Mouse (Mus musculus): Measurements from ENCODE around the gene Mr1. TPM values are rescaled to one million over a fixed set of nuclear protein-coding genes. Genes with fewer than 3 reads are reported as not detected.

Gene Mr1
- total RNA-seq, 2 experiments from 2014 or later: 6.4 to 8.5 TPM

DNA sequence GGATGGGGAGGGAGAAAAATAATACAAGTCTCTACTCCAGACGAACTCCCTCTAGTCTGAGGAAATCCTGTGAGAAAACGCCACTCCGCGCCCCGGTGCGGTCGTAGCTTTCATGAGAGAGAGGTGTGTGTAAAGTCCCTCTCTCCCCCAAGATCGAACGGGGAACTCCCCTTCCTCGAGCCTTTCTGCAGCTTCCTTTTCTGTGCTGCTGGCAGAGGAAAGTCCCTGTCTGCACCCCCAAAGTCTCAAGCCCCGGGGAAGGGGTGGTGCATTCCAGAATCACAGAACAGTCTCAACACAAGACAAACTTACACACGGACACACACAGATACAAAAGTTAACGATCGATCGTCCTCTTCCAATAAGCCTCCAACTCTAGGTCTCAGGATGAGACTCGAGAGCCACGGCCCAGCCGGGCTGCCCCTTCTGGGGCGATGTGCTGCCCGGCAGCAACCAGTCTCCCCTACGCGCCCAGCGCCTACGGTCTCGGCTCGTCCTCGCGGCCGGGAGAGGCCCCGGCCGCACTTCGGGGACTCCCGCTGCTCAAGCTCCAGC lies 48.6 kb downstream of the Mr1 start:
- intact Hi-C loops (cut with DNase I): loop anchor here (2.0 to 5.0 kb wide), 2 partner anchors 43 to 119 kb away; no protein-coding TSS in a partner anchor
- DNase-seq: peak in 1 of 2 experiments; percentile 59

DNA sequence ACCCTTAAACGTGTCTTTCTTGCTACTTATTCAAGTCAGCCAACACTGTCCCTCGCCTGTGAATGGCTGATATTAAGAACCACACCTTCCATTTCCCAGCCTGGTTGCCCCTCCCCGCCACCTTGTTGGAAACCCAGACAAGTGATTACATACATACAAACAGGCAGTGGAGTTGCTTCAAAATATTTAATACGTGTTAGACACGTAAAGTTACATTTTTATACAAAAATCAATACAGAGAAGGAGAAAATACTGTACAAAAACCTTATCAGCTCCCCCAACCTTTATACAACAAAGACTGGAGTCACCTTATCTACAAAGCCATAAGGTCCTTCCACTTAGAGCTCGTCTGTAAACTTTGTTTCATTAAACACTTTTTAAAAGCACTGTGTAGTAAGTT lies 49.3 kb downstream of the Mr1 start:
- DNase-seq: no peak
- intact Hi-C loops (cut with DNase I): loop anchor here (5.0 kb wide), 1 partner anchor 120 kb away; no protein-coding TSS in a partner anchor

DNA sequence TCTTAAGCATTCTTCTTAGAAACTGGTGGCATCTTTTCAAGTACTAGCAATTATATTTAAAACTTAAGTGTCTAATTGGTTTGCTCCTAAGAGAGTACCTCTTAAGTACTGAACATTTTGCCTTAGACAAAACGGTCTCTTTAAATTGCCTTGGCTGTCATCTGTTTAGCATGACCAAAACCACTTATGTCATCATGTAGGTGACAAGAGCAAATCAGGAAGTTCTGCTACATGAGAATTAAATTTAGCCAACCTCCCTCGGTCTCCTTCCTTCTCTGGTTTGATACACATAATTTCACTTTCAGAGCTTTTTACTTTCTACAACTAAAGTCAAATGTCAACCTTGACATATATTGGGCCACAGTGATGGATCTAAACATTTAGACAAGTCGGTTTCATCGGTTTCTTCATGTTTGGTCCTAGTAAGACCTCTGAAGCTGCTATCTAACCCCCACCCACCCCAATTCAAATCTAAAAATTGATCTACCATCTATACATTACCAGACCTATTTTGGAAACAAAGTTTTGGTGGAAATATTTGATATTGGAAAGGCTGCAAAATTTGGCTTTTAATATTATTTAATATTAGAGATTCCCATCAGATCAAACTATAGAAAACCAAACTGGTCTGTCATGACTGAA lies 49.9 kb downstream of the Mr1 start:
- intact Hi-C loops (cut with DNase I): loop anchor here (5.0 kb wide), 1 partner anchor 121 kb away; no protein-coding TSS in a partner anchor

DNA sequence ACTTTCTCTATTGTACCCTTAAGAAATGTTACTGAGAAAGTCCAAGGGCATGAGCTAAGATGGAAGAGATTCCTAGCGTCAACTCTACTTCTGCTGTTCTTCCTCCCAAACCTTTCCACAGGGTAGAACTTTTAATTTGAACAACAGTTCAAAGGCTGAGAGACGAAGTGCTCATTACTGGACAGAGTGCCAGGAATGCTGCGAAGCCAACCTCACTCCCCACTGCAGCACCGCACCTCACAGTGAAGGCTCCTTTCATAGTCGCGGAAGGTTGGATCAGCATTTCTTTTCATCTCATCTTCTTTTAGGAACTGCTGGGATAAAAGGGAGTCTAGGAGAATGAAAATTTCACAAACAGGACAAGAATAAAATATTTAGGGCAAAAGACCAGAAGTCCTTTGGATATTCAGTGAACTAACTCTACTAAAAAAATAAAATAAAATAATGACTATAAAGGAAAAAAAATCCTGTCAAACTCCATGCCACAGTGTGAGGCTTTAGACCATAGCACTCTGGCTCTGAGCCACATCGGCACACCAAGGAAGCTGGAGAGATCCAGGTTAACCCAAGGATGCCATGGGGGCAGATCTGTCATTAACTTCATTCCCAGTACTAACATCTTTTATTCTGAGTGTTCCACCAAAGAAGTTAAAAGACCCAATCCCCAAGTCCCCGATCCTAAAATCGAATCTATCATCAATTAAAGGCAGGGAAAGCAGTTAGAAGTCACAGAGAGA lies 52.5 kb downstream of the Mr1 start:
- intact Hi-C loops (cut with DNase I): no loop called here

More for the DNA sequence above, 49.9 kb downstream of the Mr1 start:
- DNase-seq: no peak

DNA sequence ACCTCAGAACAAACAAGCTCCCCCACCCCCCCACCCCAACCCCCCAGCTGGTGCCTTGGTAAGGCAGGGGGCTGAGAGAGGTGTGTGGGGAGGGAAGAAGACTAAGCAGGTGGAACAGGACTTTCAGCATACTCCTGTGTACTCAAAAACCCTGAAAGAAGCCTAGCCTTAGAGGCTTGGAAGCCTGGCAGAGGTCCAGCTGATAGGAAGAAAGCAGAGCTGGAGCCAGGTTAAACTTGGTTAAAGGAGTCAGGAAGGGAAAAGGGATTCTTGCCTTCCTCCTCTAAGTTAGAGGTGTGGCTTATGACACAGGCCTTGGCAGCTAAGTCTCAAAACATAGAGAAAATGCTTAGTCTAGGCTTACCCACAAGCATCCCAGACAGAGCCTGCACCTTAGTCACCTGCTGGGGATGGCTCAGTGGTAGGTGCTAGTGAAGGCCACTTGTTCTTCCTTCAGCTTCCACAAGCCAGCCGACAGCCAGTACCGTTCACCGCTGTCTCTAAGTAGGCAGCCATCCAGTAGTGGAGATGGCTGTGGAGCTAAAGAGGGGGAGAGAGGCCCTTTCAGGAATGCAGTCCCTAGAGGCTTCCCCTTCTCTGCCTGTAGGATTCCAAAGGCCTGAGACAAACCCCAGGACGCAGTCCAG lies 53.3 kb downstream of the Mr1 start:
- peak in 1 of 2 experiments; percentile 60 for DNase-seq
- intact Hi-C loops (cut with DNase I): no loop called here

More for the DNA sequence above, 52.5 kb downstream of the Mr1 start:
- no peak for DNase-seq

DNA sequence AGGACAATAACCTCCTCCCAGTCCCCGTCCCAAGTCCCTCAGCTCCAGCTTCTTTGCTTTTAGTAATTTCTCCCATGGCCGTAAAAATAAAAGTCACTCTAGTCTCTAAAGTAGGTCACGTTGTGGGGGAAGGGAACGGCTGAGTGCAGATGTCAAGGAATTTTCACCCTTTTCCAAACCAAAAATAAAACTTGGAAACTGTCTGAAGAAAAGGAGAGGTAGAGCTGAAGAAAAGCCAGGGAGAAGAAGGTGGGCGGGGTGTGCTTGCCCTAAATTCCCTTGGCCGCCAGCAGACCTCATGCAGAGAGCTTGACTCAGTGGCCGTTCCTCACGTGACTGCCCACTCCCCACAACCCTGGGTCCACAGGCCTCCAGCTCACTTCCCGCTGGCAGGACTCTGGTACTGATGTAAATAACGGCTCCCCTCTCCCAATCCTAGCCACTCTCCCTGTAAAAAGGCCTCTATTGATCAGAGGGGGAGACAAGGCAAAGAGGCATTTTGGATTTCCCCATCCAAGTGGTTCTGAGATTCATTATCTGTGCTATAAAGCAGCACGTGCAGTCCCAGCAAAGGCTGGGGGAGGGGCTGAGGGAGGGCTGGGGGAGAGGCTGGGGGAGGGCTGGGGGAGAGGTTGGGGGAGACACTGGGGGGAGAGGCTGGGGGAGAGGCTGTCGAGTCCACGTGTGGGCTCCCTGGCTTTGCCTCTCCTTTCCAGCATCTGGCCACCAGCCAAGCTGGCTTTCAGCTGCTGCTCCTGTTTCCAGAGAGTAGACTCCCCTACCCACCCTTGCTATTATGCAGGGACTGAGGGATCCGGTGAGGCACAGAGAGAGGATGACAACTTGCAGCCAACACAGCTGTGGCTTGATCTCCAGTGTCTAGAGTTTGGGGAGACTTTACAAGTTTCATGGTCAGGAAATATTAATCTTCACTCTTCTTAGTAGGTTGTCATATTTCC lies 54.5 kb downstream of the Mr1 start:
- intact Hi-C loops (cut with DNase I): no loop called here
- DNase-seq: peak in 1 of 2 experiments; percentile 47

DNA sequence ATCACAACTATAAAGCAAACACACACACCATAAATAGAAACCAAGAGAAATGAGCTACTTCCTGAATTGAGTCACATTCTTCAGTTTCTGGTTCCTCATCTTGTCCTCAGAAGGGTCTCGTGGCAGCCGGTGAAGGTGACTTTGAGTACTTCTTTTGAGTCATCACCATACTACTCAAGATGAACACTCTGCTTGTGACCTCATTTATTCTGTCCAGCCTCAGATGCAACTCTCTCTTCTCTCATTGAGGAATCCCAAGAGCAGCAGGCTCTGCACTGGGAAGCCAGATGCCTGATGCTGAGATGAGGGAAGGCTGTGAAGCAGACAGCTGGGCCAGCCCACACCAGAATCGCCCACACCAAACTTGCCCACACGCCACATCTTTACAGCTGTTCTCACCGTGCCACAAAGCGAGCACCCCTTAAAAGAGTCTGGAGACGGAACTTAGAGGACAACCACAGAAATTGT lies 55.2 kb downstream of the Mr1 start:
- no peak for DNase-seq
- intact Hi-C loops (cut with DNase I): no loop called here

DNA sequence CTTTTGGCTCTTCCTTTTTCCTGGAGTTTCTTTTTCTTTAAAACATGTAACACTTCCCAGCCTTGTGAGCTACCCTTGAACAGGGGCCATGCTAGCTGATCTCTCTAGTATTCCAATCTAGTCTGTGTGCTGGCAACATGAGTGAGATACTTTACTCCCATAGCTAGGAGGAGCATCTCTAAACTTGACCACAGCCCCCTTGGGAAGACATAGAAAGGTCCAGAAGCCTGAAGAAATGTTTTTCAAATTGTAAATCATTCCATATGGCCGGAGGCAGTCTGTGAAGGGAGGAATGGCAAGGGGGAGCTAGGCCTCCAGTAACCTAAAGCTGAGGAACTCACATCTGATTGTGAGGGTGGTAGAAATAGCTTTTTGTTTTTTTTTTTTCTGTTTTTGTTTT lies 55.9 kb downstream of the Mr1 start:
- DNase-seq: no peak
- intact Hi-C loops (cut with DNase I): no loop called here

DNA sequence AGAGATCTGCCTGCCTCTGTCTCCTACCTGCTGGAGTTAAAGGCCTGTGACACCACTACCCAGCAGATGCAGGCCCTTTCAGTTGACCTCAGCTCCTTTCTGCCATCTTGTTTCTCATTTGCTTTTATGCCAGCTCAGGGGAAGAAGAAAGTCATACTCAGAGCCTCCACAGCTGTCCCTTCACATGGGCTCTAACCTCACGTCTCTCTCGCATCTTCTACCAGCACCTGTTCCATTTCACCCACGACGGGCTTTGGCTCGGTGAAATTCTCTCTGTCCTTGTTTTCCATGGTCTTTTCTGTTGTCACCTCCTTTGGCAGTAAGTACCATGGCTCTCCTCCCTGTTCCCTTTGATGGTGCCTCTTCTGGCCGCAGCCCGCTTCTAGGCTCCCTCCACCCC lies 56.3 kb downstream of the Mr1 start:
- intact Hi-C loops (cut with DNase I): no loop called here

DNA sequence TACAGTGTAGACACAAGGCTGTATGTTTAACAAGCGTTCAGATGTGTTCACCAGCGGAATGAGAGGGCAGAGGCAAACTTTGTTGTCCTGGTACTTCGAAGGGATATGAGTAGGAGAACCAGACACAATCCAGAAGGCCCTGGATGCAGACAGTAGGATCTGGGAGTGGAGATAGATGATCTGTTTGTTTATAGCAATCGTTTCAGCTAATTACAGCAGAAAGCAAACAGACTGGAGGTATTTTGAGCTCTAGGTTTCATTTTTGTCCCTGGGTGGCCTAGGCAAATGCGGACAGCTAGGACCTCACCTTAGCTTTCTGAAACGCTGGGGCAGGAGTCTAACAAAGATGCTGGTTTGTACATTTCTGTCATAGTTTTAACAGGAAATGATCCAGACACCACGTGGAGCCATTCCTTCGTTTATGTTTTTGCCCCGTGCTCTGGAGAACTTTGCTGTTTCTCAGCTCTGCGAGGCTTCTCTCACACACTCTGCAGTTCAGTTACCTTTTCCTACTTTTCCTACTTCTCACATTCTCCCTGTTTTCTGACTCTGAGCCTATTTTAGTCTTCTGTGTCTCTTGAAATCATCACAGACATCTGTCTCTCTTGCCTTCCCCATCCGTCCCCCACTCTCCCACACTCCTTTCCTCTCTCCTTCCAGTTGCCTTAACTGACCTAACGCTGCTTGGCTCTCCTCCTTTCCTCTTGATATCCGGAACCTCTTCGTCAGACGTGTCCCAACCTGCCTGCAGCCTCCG lies 57.6 kb downstream of the Mr1 start:
- intact Hi-C loops (cut with DNase I): no loop called here
- no peak for DNase-seq

More for the DNA sequence above, 56.3 kb downstream of the Mr1 start:
- DNase-seq: no peak

DNA sequence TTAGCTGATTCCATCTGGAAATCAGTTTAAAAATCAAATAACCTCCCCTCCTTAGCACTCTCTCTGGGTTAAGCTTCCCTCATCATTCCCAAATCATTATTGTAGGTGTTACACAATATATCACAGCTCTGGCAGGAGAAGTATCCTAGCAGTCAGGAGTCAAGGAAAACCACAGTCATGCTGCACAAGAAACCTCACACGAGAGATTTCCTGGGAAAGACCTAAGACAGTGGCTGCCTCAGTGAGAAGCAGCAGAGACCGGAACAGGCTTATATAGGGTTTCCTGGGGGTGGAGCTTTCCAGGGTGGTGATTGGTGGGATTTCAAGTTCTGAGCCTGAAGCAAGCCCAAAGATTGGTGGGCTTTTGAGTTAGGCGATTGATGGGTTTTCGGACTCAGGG lies 58.6 kb downstream of the Mr1 start:
- intact Hi-C loops (cut with DNase I): no loop called here
- DNase-seq: no peak

DNA sequence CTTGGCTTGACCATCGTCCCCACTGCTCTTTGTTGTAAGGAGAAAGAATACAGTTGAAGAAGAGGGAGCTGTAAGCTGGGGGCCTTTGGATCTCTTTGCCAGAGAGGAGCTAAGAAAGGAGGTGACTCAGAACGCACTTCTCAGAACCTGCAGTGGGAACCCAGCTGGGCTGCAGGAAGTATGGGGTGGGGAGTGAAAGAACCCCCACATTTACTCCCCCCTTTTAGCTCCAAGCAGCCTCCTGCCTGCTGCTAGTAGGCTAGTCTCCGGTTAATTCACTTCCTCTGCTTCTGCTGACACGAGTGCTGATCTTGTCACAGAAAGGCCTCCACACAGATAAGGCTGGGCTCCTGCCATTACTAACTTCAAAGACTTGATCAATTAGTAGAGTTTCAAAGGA lies 59.7 kb downstream of the Mr1 start:
- intact Hi-C loops (cut with DNase I): no loop called here
- no peak for DNase-seq

DNA sequence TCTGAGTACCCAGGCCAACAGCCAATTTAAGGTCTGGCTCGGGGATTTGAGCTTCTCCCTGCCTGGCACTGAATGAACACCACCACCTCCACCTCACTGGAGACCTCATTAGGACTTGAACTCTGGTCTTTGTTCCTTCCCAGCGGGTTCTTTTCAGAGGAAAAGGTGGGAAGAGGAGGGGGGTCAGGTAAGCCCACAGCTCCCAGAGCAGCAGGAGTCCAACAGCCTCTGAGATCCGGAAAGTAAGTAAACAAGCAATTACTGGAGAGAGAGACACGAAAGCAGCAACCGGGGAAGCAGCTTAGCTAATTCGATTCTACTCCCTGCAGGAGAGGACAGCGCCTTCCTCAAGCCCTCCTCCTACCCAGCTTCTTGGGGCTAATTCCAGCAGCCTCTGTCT lies 60.2 kb downstream of the Mr1 start:
- intact Hi-C loops (cut with DNase I): no loop called here

DNA sequence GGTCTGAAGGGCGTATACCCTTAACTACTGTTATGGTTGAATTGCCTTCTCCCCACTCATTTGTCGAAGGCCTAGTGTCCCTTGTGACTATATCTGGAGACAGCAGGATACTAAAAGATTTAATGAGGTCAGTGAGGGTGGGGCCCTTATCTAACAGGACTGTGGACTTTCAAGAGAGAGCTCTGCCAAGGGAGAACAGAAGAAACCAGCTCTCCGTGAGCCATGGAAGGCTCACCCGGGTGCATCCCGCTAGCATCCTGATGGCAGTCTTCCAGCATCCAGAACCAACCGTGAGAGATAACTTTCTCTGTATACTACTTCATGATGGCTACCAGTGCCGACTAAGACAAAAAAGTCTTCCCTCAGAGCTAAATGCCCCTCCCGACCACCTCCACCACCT lies 61.8 kb downstream of the Mr1 start:
- intact Hi-C loops (cut with DNase I): no loop called here
- no peak for DNase-seq

More for the DNA sequence above, 60.2 kb downstream of the Mr1 start:
- no peak for DNase-seq

DNA sequence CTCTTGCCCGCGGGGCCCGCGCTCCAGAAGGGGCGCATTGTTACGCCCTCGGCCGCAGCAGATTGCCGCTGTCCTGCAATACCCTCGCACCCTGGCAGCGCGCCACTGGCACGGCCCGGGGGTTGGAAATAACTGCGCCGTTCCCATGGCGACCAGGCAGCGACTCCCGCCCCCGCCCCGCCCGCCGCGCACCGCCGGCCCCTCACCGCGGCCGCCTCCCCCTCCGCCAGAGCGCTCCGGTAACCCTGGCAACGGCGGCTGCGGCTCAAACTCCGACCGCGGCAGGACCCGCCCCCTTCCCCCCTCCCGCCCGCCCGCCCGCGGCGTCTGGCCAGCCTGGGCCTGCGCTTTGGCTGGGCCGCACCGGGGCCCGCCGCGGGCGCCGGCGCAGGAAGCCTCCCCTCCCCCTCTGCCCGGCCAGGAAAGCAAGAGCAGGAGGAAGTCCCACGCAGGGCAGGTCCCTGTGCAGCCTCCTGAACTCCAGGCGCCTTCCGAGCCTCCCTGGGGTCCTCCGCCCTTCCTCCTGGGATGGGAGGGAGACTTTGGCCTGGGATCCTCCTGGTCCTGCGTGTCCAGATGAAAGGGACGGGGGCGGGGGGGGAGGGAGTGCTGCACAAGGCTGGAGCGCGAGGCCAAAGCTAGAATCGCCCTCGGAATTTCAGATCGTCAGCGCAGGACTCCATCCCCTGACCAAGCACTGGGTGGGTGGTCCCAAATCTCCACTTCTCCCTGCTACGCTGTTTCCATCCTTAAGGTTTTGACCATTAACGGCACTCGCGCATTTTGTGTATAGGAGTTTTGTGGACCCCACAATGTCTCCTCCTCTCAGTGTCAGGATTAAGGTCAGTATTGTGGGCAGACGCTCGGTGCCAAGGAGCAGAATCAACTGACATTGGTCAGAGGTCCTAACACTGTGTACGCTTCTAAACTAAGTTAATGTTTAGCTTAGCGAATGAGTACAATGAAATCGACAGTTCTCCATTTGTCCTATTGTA lies 63.0 kb downstream of the Mr1 start:
- DNase-seq: peak; percentile 95 to 96
- intact Hi-C loops (cut with DNase I): loop anchor here (1.0 to 2.0 kb wide), 2 partner anchors 16 to 19 kb away; partner anchors contain the start of gene Ier5

DNA sequence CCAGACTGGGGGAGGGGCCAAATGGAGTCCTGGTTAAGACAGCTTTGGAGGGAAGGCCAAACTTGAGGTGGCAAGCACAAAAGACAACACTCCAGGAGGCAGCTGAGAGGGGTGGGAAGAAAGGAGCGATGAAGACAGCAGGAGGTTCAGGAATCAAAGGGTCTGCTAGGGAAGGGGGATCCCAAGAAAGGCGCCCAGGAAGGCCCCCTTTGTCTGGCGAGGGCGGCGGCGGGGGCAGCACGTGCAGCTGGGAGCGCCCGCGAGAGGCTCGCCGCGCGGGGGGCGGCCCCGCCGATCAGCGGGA lies 63.7 kb downstream of the Mr1 start:
- peak in 1 of 2 experiments; percentile 55 for DNase-seq
- intact Hi-C loops (cut with DNase I): loop anchor here (1.0 to 2.0 kb wide), 3 partner anchors 16 to 34 kb away; partner anchors contain the start of gene Ier5

DNA sequence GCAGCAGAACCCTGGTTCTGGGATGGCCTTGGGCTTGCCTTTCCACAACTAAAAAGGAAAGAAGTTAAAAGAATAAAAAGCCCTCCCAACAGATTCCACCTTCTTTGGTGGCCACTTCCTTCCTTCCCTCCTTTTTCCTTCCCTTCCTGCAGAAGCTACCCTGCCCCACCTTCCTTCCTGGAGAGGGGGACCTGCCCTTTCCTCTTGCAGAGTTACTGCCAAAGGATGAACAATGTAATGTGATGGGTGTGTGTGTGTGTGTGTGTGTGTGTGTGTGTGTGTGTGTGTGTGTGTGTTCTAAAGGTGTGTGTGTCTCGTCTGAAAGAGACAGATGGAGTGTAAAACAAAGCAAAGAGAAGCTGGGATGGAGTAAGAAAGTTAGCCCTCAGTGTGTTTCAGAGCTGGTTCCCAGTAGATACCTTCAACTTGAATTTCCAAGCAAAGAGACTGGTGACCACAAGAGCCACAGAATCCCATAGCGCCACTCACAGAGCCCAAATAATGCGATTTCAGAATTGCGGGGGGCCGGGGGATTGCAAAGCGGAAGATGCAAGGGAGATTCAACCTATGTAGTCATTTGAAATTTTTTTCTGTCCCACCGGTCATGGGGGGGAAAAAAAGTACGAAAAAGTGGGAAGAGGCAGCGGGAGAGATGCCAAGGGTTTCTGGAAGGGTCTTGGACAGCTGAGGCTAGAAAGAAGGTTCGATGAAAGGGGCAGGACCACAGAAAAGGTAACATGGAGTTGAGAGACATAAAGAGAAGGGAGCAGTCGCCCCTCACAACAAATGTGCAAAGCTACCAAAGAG lies 64.3 kb downstream of the Mr1 start:
- DNase-seq: no peak
- intact Hi-C loops (cut with DNase I): loop anchor here (1.0 to 2.0 kb wide), 2 partner anchors 18 to 33 kb away; no protein-coding TSS in a partner anchor
